Mouse (Mus musculus) adrenal gland, postnatal 14 days (tissue): ENCODE measurements around the gene Tmem253. TPM values are rescaled to one million over a fixed set of nuclear protein-coding genes. Genes with fewer than 3 reads are reported as not detected.

Experiments
- DNase-seq: peaks from one replicate; pipeline ENCODE4 v3.0.0; 2021; ENCODE audit warnings: mixed read lengths
- long read RNA-seq, 2 experiments: library from polyadenylated mRNA; stranded (forward); transcript quantifications; one replicate each; pipeline ENCODE4 v2.0.0; 2021
- total RNA-seq: library from RNA; stranded (reverse); gene quantifications from 2 replicates; pipeline ENCODE4 v1.2.3, GENCODE M21; 2021

The Tmem253 gene
- total RNA-seq: 3.7 and 4.4 TPM in 2 replicates
- long read RNA-seq, experiment 1, partial matches to known transcripts: 0 of 1 reads
- long read RNA-seq, experiment 1, other reads (novel, unspliced or antisense): 0 of 1 reads
- long read RNA-seq, experiment 2, partial matches to known transcripts: 0 of 3 reads
- long read RNA-seq, experiment 2, other reads (novel, unspliced or antisense): 1 of 3 reads

DNA sequence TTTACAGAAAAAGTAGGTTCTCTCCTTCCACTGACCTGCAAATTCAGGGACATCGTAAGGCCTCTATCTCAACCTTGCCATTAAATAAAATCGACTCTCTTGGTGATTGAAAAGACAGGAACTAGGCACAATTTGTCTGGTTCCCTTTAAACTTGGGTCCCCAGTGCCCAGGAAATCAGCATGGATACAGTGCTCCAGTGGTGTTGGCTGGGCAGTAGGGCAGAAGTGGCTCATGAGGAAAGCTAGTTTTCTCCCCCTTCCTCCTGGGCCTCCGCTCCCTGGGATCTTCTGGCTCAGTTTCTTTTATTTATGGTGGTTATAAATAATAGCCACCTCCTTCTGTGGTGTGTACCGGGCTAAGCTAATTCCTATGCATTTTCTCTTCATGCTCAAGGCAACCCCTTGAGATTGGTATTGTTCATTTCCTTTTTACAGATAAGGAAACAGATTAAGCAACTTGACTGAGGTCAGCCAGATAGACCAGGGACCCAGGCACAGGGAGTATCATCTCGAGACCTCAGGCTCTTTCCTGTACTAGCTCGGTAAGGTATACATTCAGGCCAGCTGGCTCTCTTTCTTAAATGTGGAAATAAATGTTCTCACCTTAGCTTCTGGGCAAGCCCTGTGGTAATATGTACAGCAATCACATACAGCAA is at the start of gene Tmem253:
TSS of gene Tmem253 (plus strand) at position 214 of the 656 bp plus-strand sequence.
- peak; percentile 41 for DNase-seq

DNA sequence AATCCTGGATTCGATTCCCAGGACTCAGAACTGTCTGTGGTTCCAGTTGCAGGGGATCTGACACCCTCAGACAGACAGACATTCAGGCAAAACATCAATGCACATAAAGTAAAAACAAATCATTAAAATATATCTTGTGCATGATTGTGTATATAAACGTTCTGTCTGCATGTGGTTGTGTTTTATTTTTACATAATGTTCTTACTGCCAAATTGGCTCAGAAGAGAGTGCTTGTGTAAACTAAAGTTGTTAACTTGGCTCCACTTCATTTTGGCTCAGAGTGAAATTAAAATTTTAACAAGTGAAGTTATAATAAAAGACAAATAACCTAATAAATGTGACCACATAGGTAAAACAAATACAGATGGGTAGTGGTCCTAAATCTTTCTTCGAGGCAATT is 48.1 kb upstream of the Tmem253 start:
- DNase-seq: no peak

DNA sequence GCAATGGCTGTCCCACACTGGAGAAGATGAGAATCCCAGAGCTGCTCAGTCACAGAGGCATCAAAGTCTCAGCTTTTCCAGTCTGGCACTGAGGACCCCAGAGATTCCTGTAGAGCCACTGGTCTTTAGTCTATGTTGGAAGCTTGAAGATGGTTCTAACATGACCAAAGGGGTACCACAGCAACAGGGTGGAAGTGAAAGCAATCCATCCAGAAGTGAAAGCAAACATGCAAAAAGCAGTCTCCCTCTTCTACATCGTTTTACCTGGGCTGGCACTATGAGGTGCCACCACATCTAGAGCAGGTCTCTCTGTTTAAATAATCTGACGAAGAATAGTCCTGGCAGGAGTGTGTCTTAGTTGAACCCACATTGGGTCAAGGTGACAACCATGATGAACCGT is 36.2 kb upstream of the Tmem253 start:
- DNase-seq: no peak

- no peak for DNase-seq
Measured at GRCm38 (mm10) chr14:51983251-51983650, 32.2 kb upstream of the Tmem253 start.

DNA sequence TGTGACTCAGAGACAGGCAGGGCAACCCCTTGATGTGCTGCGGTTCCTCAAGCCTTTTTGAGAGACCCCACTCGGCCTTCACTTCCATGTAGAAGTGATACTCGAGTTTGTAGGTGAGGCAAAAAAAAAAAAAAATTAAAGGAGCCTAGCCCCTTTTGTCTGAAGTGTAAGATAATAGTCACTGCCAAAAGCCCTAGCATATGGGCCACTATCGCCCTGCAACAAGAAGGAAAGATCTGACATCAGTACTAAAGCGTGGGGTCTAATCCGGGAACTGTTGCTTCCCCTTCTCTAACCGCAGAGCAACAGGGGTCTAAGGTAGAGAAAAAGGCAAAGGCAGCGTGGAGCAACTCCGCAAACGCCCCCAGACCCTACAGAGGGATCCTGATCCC is 31.6 kb upstream of the Tmem253 start:
- DNase-seq: no peak

- DNase-seq: peak; percentile 89
Measured at GRCm38 (mm10) chr14:51984247-51985231, 30.9 kb upstream of the Tmem253 start, which contains the start of gene Arhgef40. Gene Arhgef40, plus strand, starts transcription at chr14:51984719.

DNA sequence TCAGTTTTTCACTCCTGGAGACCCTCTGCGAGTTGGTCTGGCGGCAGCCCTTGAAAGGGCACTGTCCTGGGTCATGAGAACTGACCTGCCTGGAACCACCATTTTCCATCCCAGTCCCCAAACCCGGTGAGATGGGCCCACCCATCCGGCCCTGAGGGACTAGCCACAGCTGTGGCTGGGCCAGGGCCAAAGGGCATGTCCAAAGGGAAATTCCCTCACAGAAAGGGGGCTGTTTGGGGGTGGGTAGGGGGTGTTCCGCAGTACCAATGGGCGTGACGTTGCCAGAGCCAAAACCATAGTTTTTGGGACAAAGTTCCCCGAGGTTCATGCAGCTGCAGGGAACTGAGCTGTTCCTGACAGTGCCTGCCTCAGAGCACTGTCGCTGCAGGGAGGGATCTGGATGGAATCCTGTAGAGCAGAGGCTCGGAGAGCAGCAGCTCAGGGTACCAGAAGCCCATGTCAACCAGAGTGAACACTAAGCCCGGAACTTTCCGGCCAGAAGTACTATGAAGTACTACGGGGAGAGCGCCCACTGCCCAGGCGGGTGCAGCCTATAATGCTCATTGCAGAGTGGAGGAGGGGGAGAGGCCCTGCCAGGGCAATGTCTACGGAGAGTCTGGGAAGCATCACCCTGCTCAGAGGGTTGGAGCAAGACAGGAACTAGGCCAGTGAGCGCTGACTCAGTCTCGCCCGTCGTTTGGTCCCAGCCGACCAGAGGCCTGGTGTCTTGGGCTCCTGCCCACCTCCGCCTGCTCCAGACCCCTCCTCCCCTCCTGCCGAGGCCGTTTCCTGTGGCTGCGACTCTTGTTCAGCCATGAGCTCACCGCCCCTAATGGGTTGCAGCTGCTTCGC is 29.9 kb upstream of the Tmem253 start:
- peak; percentile 88 for DNase-seq

DNA sequence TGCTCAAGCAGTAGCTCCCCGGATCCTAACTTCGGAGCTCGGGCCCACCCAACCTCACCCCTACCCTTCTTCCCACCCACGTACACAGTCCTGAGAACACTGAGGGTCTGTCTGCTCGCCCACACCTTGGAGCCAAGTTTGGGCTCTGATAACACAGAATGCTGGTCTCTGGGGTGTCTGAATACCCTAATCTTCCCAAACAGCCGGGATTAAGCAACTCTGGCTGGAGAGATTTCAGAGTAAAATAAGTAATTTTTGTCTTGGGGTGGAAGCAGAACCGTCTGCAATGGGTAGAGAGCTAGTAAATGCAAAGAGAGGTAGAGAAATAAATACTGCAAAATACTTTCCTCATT is 29.3 kb upstream of the Tmem253 start:
- no peak for DNase-seq

DNA sequence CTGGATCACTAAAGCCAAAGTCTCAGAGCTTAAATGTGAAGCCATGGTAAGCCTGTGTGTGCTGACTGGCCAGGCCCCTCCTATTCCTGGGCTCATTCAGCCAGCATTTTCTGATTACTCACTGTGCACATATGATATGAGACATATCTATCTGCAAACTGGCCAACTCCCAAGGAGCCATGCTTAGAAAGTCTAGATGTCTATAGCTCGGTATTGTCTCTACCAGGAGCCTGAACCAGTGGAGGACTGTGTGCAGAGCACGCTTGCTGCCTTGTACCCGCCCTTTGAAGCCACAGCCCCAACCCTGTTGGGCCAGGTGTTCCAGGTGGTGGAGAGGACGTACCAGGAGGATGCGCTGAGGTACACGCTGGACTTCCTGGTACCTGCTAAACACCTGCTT is 28.3 kb upstream of the Tmem253 start:
- no peak for DNase-seq

- no peak for DNase-seq
Measured at GRCm38 (mm10) chr14:51988731-51989130, 26.7 kb upstream of the Tmem253 start.

DNA sequence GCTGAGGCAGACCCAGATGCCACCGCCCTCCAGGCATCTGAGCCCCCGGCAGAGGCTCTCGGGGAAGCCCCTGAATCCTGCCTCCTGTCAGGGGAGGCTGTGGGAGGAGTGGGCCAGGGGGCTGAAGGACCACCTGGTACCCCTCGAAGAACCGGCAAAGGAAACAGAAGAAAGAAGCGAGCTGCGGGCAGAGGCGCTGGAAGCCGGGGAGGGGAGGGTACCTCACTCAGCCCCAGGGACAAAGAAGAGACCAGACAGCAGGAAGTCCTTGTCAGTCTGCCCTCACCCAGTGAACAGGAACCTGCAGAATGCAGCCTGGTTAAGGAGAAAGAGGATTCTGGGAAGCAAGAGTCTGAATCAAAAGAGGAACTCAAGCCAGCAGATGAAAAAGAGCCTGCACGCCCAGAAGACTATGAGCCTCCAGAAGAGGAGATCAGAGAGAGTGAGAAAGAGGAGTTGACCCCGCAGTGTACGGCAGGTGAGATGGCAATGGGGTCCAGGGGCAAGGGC is 25.9 kb upstream of the Tmem253 start:
- DNase-seq: no peak

DNA sequence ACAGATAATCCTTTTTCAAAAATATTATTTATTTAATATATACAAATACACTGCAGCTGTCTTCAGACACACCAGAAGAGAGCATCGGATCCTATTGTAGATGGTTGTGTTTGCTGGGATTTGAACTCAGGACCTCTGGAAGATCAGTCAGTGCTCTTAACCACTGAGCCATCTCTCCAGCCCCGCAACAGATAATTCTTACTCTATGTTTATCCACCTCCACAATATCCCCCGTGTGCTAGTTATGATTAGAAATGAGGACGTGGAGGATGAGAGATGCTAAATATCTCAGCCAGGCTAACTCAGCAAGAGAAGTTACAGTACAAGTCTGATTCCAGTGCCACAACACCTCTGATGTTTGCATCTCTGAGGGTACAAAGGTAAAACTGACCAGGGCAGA is 21.0 kb upstream of the Tmem253 start:
- DNase-seq: no peak

DNA sequence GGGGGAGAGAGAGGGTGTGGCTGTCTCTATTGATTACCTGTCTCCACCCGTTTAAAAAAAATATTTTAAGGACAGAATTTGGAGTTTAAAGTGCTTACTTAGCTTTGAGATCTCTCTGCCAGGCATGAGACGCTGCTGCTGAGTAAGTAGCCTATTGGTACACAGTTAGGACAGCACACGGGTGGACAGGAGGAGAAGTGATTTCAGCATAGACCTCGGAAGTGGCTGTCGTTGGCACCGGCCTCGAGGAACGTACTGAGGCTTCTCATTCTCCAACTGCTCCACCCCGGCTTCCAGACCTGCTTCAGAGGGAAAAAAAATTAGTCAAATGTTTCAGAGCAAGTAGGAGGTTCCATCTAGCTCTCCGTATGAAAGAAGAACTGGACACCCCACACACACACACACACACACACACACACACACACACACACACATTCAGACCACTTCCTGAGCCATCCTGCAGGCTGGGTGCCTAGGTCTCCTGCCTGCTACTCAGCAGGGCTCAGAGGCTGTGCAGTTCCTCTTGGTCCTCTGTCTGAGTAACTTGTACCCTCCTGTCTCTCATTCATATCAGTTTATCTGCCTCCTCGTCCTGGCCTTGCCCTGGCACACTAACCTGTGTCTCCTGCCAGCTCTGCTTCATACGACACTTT is 20.1 kb upstream of the Tmem253 start:
- DNase-seq: no peak

GRCm38 (mm10) chr14:51996231-51996841 is 19.1 kb upstream of the Tmem253 start:
- DNase-seq: no peak

- no peak for DNase-seq
Measured at GRCm38 (mm10) chr14:51996866-51997265, 18.6 kb upstream of the Tmem253 start.

DNA sequence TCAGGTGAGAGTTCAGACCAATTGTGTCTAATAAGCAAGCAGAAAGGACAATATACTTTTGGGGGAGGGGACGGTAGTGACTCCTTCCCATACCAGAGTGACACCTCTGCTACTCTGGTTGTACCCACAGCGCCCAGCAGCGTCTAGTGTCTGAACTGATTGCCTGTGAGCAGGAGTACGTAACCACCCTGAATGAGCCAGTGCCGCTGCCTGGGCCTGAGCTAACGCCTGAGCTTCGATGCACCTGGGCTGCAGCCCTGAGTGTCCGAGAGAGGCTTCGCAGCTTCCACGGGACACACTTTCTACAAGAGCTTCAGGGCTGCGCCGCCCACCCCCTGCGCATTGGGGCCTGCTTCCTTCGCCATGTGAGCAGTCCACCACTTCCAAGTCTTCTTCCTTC is 18.0 kb upstream of the Tmem253 start:
- no peak for DNase-seq

DNA sequence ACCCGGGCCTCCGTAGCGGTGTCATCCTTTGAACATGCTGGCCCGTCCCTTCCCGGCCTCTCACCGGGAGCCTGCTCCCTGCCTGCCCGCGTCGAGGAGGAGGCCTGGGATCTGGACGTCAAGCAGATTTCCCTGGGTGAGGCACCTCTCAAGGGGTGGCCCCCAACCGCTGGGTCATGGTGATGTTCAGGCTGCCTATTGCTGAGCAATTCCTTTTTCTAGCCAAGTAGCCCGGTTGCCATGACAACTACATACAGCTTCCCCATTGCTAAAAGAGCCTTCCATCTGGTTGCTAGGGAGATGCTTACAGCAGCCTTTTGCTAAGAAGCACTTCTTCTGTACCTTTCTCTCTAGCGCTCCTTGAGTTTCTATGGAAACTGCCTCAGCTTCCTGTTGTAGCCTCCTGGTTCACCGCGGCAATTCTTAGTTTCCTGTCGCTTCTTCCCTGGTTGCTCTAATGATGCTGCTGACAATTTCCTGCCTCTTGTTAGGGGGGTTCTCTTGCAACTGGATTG is 11.4 kb upstream of the Tmem253 start:
- no peak for DNase-seq

DNA sequence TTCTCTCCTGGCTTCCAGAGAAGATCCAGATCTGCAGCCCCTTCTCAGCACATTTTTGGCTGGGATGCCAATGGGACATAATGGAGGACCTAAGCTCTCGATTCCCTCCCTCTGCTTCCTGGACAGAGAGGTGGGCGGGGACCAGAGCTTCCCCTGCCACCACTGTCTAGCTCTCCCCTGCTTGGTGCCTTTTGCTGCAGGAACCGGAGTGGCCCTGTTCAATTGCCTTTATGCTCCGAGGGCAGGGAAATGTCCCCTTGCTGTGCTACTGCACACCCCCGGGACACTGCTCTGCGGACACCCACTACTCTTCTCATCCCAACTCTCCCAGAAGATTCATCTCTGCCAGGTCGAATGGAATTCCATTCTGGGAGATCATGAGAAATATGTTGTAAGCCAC is 10.3 kb upstream of the Tmem253 start:
- no peak for DNase-seq

GRCm38 (mm10) chr14:52005616-52006015 is 9.8 kb upstream of the Tmem253 start:
- no peak for DNase-seq

- peak; percentile 45 for DNase-seq
Measured at GRCm38 (mm10) chr14:52006241-52006640, 9.2 kb upstream of the Tmem253 start.

DNA sequence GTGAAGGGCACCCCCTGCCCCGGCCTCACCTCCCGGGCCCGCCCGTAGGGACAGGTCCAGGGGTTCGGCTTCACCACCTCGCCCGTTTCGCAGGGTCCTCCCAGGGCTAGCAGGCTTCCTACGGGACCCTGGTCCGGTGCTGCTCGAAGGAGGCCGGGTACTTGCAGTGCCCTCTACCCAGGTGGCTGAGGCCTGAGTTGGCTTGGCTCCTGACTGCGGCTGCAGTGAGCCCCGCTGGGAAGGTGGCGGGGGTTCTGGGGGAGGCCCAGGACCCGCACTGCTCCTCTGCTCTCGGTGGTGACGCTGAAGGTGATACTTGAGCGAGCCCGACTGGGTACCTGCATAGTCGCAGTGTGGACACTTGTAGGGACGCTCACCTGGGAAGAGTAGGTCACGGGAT is 8.7 kb upstream of the Tmem253 start:
- peak; percentile 2 for DNase-seq
